10 mouse cellular contexts compared by ENCODE assay signal in the genomic region with DNA sequence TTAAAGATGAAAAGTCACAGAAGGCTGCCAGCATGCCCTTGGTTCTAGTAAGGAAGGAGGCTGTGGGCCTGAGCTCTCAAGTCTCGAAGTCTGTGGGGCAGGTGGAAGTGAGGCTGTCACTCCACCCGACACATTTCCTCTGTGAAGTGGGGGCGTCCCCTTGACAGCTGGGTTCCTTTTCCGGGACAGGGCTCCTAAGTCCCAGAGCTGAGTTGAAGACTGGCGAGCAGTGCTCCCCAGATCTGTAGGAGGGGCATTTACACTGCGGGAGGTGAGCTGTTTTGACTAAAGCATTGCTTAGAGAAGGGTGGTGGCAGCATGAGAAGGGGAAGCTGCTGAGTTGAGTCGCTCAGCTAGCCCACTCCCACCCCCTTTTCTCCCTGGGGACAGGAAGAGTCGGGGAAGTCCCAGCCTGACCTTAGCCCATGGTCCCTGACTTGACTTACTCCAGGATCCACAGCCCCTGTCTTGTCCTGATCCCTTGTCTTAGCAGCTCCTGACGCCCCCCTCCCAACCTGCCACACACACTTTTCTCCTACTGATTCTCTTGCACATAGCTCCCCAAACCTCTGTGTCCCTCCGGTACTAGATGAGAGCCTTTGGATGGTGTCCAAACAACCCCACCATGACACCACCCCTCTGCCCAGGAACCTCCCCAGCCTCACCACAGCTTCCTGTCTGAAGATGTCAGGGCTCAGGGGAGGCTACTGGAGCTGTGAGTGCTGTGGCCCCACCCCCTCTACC. TPM values are rescaled to one million over a fixed set of nuclear protein-coding genes. Genes with fewer than 3 reads are reported as not detected.
DNase-seq lines count a peak whose midpoint lies in the region; ATAC-seq and TF ChIP-seq lines count a peak whose summit lies in the region.
"Had no signal": no experiment of that assay in that cellular context is flagged by ENCODE, and none has a peak within 500 bp of the region (broad histone marks: within the 10 kb centered on the region; RNA-seq: fewer than 3 reads in every experiment).

No protein-coding gene starts in this region.

- H3K79me2 ChIP-seq in heart, adult 2 months (replicated peaks; ENCODE audit: control insufficient read depth, insufficient read depth, low read length), result no peaks in the 10 kb centered on the region

- ATAC-seq in heart, embryonic 16.5 days (replicated peaks; ENCODE audit: extremely low read depth, insufficient read depth, low FRiP score), result no peak

- TF ChIP-seq POLR2A in heart, adult 2 months (IDR thresholded peaks at IDR 0.05; ENCODE audit: insufficient read depth, low read depth, low read length), result 0 out of 2 replicates have a peak, but pooled peaks have one; percentile 3

- peak overlapping the region; percentile 40 for H3K27ac ChIP-seq in heart, adult 2 months
- peak overlapping the region; percentile 52 for H3K27ac ChIP-seq in heart, embryonic 16.5 days (ENCODE audit: low read length)
- H3K27ac ChIP-seq: embryonic facial prominence, embryonic 15.5 days had no signal

- H3K4me3 ChIP-seq in heart, adult 2 months, result no peak overlapping the region
- H3K4me3 ChIP-seq in heart, embryonic 16.5 days (ENCODE audit: low read length), result no peak overlapping the region
- H3K4me3 ChIP-seq: embryonic facial prominence, embryonic 15.5 days had no signal

- peaks cover 4% of the 10 kb centered on the region; the same call in 1 of the 2 replicates for H3K36me3 ChIP-seq in heart, adult 2 months (ENCODE audit: control insufficient read depth, insufficient read depth, low read length)
- H3K36me3 ChIP-seq in heart, embryonic 16.5 days (ENCODE audit: control insufficient read depth, insufficient read depth), result no peaks in the 10 kb centered on the region

- no peak for TF ChIP-seq CTCF in heart, adult 2 months (IDR thresholded peaks at IDR 0.05)

- no peak overlapping the region for H3K4me2 ChIP-seq in heart, embryonic 16.5 days (ENCODE audit: low read depth, low read length)
- H3K4me2 ChIP-seq: embryonic facial prominence, embryonic 15.5 days had no signal

- H3K4me1 ChIP-seq in heart, adult 2 months (ENCODE audit: control insufficient read depth, insufficient read depth, low read length), result peaks cover 9% of the 10 kb centered on the region
- peaks cover 29% of the 10 kb centered on the region for H3K4me1 ChIP-seq in heart, embryonic 16.5 days (ENCODE audit: control insufficient read depth, insufficient read depth, low read length)

- intact Hi-C loops in heart, adult 2 months (cut with DNase I), result no loop called here
- intact Hi-C loops in heart, postnatal 25 days (cut with DNase I), result no loop called here

- no peaks in the 10 kb centered on the region for H3K27me3 ChIP-seq in heart, adult 2 months (ENCODE audit: control insufficient read depth, insufficient read depth, low read length)
- H3K27me3 ChIP-seq in heart, embryonic 16.5 days (ENCODE audit: control insufficient read depth, insufficient read depth, low read length), result no peaks in the 10 kb centered on the region
- H3K27me3 ChIP-seq: embryonic facial prominence, embryonic 15.5 days had no signal

- 40% methylated on average over 10 of the region's 10 CpGs for WGBS in heart, adult 2 months
- WGBS in heart, embryonic 16.5 days, result 51% methylated on average over 10 of the region's 10 CpGs

- H3K9me3 ChIP-seq in heart, embryonic 16.5 days (replicated peaks; ENCODE audit: control insufficient read depth, low read length), result no peaks in the 10 kb centered on the region
- H3K9me3 ChIP-seq: embryonic facial prominence, embryonic 15.5 days had no signal

- no peak for TF ChIP-seq EP300 in heart, adult 2 months (IDR thresholded peaks at IDR 0.05; ENCODE audit: insufficient read depth, low read depth, low read length)

- H3K9ac ChIP-seq in heart, adult 2 months (ENCODE audit: low read depth, low read length), result 0 out of 2 replicates have a peak overlapping the region, but pooled peaks have one; percentile 3
- H3K9ac ChIP-seq in heart, embryonic 16.5 days (ENCODE audit: low read length), result no peak overlapping the region
- H3K9ac ChIP-seq: embryonic facial prominence, embryonic 15.5 days had no signal

- peak; percentile 39 to 76 for DNase-seq in heart, adult 2 months
- no peak for DNase-seq in heart, postnatal 25 days (ENCODE audit: low spot score)
- DNase-seq in lung, postnatal 36 days, result peak; percentile 78
- DNase-seq in thymus, postnatal 10 days (ENCODE audit: low spot score in 2 of 2), result peak; percentile 81 to 87
- DNase-seq in embryo, embryonic 11 days, result no peak
- DNase-seq in kidney, postnatal 10 days, result no peak
- DNase-seq in adrenal gland, adult 8-10 months, result no peak

RNA-seq across cellular contexts. Expression of a gene that starts 3.9 kb away (rescaled TPM):
- total RNA-seq in heart, adult 2 months (2021), result under 1 TPM; 0.64 to 0.70 TPM
- 1.6 and 2.3 TPM in 2 replicates for polyA plus RNA-seq in heart, adult 2 months (2012; rRNA removed)
- total RNA-seq in heart, postnatal 25 days (2021), result under 1 TPM; 0.36 to 0.45 TPM
- polyA plus RNA-seq in heart, embryonic 16.5 days (2015; fragmentation: Nextera tagmentation; extraction: Ambion mirVana), result 2.2 and 2.4 TPM in 2 replicates
- total RNA-seq in adrenal gland, adult 8-10 months (2022), result 1 to 10 TPM; 1.3 to 4.4 (median 3.3) TPM

RNA-seq across cellular contexts. Expression of a gene that starts 13.4 kb away (rescaled TPM):
- total RNA-seq in heart, adult 2 months (2021), result 10 to 100 TPM; 12.9 to 19.4 TPM
- polyA plus RNA-seq in heart, adult 2 months (2012; rRNA removed), result 6.4 and 7.4 TPM in 2 replicates
- 10 to 100 TPM; 14.4 to 18.4 TPM for total RNA-seq in heart, postnatal 25 days (2021)
- polyA plus RNA-seq in heart, embryonic 16.5 days (2015; fragmentation: Nextera tagmentation; extraction: Ambion mirVana), result 6.0 and 6.5 TPM in 2 replicates
- 10 to 100 TPM; 24.2 to 40.1 (median 32.6) TPM for total RNA-seq in adrenal gland, adult 8-10 months (2022)

RNA-seq across cellular contexts. Expression of a gene that starts 40.6 kb away (rescaled TPM):
- total RNA-seq in heart, adult 2 months (2021), result 10 to 100 TPM; 13.3 to 14.8 TPM
- 16.4 and 20.4 TPM in 2 replicates for polyA plus RNA-seq in heart, adult 2 months (2012; rRNA removed)
- 10 to 100 TPM; 15.6 to 16.7 TPM for total RNA-seq in heart, postnatal 25 days (2021)
- 60.0 and 63.8 TPM in 2 replicates for polyA plus RNA-seq in heart, embryonic 16.5 days (2015; fragmentation: Nextera tagmentation; extraction: Ambion mirVana)
- 10 to 100 TPM; 23.3 to 33.3 (median 28.0) TPM for total RNA-seq in adrenal gland, adult 8-10 months (2022)

RNA-seq across cellular contexts. Expression of a gene that starts 53.9 kb away (rescaled TPM):
- not detected for total RNA-seq in heart, adult 2 months (2021)
- polyA plus RNA-seq in heart, adult 2 months (2012; rRNA removed), result 0.61 and 0.97 TPM in 2 replicates
- not detected for total RNA-seq in heart, postnatal 25 days (2021)
- 0.20 and 0.46 TPM in 2 replicates for polyA plus RNA-seq in heart, embryonic 16.5 days (2015; fragmentation: Nextera tagmentation; extraction: Ambion mirVana)
- 1 to 10 TPM in 3 of 4 experiments, not detected in 1; 1.2 to 1.5 (median 1.3) TPM for total RNA-seq in adrenal gland, adult 8-10 months (2022)
- polyA plus RNA-seq: embryonic facial prominence, embryonic 15.5 days; neural tube, embryonic 11.5 days had no signal

Comparison
In these comparisons a context has a peak if more than half of its experiments do, and no peak if none do; other contexts are left out.
1. DNase-seq: peak in heart, adult 2 months (2 of 2), lung, postnatal 36 days (single experiment) and thymus, postnatal 10 days (2 of 2); none in heart, postnatal 25 days (single experiment), embryo, embryonic 11 days (single experiment), kidney, postnatal 10 days (single experiment) and adrenal gland, adult 8-10 months (single experiment).